Mouse (Mus musculus) frontal cortex, postnatal 14 days (tissue): ENCODE measurements around the gene C2cd2l.
"Not testable (repeated sequence)": the region's sequence is repeated elsewhere in the genome, so short reads cannot be mapped to it uniquely, and the experiment has no call there.

ENCODE experiments used
- DNase-seq, 2 experiments: peaks; one replicate each; pipeline ENCODE4 v3.0.0; 2022; ENCODE audit warnings: low spot score in 2 of 2

The C2cd2l gene

GRCm38 (mm10) chr9:44314257-44314547, 5.9 kb downstream of the C2cd2l start:
- no peak for DNase-seq

- DNase-seq, result peak; percentile 72 to 73
These were observed 6.4 kb downstream of the C2cd2l start for GRCm38 (mm10) chr9:44313476-44314256.

DNA sequence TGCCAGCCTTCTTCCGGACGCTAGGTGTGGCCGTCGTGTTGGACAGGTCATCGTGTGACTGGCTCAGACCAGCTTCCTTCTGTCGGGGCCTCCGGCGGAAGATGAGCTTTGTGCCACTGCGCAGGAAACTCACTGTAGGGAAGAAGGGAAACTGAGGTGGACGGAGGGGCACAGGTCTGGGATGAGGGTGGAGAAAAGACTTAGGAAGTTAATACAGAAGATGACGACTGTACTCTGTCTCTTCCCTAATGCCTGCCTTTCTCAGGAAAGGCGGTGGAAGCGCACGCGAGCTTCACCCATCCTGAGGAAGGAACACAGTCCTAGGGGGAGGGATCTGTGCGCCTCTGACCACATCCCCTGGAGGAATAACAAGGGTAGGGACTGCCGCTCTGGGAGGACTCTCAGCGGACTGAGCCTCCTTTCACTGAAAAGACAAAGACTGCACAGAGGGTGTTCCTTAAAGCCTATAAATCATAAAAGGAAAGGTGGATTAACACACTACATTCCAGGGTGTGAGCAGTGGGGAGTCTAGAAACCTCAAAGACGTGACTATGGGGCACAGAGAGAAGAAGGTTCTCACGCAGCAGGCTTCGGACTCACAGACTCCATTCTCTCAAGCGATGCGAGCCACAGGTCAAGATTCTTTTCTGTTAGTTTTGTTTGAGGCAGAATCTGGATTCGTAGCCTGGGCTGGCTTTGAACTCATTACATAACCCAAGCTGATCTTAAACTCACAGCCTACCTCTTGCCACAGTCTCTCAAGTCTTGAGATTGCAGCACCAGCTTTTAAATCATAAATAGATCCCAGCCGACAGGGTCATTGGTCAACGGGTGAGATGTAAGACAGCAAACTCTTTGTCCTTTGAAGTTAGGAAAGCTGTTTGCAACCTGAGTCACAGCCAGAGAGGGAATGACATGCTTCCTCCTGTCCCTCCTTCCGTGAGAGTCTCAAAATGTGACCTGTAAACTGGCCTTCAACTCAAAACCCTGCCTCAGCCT, 8.7 kb downstream of the C2cd2l start:
- no peak for DNase-seq

DNA sequence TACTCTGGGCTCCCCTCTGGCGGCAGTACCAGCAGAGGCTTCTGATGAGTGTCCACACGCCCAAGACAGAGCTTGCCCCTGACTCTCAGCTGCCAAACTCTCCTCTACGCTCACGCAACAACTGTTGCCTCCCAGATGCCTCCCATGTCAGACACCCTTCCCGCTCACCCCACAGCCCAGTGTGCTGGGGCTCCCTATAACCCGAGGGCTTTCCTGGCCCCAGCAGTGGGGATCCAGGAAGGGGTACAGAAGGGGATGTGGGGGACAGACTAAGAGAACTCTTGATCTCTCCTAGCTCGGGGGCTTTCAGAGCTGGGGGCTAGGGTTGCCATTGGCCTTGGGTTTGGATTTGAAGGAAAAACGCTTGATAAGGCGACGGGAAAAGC, 9.3 kb downstream of the C2cd2l start:
- no peak for DNase-seq

GRCm38 (mm10) chr9:44309756-44310155, 10.3 kb downstream of the C2cd2l start:
- DNase-seq, result no peak

GRCm38 (mm10) chr9:44307248-44307647, 12.8 kb downstream of the C2cd2l start:
- no peak for DNase-seq

- no peak for DNase-seq
These were observed 13.6 kb downstream of the C2cd2l start for GRCm38 (mm10) chr9:44306532-44306931.

DNA sequence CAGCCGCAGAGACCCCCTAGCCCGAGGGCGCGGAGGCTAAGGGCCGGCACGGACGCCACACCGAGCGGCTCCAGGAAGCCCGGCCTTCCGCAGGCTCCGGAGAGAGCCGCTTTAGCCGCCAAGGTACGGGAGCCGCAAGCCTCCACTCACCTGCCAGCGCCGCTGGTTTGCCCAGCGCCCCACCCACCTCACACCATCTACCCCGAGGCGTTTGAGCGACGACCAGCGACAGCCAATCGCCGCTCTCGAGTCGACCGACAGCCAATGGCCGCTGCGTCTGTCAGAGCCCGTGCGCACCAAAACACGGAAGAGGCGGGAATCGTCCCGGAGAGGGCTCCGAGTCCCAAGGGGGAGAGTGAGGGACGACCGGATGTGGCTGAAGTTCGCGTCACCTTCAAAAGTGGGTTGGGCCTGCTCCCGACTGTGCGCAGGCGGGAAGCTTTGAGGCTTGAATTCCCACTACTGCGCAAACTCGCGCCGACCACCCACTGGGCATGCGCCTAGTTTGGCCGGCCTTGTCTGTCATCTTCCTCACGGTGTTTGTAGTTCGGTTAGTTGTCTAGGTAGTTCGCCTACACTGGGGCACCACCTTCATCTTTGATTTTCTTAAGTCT, 14.5 kb downstream of the C2cd2l start, which contains the start of gene Hinfp:
TSS of gene Hinfp (minus strand) at position 206 of the 614 bp plus-strand sequence.
- DNase-seq, result peak; percentile 96 to 98

- DNase-seq, result not testable (repeated sequence)
These were observed 20.1 kb downstream of the C2cd2l start for GRCm38 (mm10) chr9:44300001-44300400.

DNA sequence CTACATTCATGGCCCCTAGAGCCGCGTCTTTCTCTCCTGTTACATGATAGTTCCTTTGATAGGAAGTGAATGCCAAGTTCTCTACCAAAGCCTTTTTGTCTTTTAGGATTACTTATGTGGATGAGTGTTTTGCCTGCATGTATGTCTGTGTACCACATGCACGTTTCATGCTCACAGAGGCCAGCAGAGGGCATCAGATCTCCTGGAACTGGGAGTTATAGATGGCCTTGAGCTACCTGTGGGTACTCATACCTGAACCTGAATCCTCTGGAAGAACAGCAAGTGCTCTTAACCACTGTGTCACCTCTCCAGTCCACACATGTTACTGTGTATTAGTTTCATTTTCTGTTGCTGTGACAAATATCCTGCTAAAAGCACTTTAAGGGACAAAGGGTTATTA, 27.6 kb downstream of the C2cd2l start:
- no peak for DNase-seq

- no peak for DNase-seq
These were observed 31.2 kb downstream of the C2cd2l start for GRCm38 (mm10) chr9:44288959-44289291.

DNA sequence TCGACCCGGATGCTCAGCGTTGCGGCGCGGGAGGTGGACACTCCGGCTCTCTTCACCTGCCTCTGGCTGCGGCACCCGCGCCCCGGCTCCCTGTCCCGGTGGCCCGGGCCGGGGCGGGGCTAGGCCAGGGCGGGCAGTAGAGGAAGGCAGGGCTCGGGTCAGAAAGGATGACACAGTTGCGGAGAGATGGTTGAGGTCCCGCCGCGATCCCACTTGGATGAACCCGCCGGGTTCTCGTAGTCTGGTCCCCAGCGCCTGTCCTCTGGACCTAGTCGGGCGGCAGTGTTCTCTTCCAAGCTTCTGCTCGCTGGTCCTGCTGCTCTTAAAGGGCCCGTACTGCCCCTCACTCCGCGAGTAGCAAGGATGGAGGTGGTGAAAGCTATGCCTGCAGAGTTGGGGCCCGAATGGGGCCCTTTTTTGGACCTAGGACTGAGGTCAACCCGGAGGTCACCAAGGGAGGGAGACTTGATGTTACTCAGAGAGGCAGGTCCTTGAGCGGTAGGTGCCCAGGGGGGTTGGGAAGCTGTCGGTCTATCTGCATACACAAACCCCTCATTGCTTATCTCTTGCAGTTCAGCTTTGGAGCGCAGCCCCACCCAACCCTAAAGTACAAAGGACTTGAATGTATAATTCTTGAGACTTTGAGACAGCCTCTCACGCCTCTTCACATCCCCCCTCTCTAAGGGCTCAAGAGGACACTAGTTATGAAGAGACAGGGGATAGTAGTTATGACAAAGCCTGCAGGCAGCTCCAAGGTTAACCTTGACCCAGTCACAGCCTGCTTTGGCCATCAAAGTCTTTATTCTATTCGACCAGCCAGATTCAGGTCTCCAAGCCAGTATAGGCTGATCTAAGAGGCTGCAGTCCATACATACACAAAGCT, 31.8 kb downstream of the C2cd2l start, which contains the start of gene Abcg4:
TSS of gene Abcg4 (minus strand) at position 540 of the 883 bp plus-strand sequence.
- DNase-seq, result peak in 1 of 2 experiments; percentile 53

- DNase-seq, result peak in 1 of 2 experiments; percentile 33
These were observed 32.5 kb downstream of the C2cd2l start for GRCm38 (mm10) chr9:44287401-44288075.

GRCm38 (mm10) chr9:44287003-44287400, 33.1 kb downstream of the C2cd2l start:
- DNase-seq, result no peak

DNA sequence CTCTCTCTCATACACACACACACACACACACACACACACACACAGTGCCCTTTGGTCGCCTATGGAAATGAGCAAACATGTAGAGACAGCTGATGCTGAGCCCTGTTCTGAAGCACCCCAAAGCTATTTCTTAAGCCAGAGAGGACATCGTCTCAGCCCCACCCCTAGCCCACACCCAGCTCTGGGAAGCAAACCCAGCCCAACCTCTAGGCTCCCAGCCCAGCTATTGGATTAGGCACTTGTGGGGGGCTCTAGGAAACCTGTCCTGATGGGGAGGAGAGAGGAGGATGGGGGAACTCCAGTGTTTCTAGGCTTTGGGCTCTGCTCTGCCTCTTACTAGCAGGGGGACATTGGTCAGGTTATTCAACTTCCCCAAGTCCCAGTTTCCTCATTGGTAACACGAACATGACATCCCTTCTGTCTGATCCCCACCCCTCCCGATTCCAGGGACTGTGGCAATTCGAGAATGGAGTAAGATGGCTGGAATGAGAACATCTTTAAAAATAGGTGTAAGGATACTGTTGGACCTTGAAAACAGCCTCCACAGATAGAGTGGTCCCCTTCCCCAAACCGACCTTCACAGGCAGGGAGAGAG, 33.7 kb downstream of the C2cd2l start:
- no peak for DNase-seq

DNA sequence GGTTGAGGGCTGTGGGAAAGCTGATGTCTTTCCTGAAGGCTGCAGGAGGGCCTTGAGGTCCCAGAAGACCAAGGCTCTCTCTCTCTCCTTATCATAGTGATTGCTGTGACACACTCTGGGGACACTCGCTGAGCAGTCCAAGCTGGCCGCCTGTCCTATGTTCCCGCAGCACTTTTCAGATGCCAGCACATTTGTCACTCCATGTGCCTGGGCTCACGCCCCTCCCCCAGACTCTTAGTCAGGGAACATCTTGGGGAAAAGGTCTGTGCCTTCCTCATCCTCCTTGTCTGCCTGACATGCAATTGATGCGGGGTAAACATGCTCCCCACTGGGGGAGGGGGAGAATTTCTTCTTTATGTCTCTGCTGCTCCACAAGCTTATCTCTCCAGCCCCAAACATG, 36.9 kb downstream of the C2cd2l start:
- DNase-seq, result no peak

DNA sequence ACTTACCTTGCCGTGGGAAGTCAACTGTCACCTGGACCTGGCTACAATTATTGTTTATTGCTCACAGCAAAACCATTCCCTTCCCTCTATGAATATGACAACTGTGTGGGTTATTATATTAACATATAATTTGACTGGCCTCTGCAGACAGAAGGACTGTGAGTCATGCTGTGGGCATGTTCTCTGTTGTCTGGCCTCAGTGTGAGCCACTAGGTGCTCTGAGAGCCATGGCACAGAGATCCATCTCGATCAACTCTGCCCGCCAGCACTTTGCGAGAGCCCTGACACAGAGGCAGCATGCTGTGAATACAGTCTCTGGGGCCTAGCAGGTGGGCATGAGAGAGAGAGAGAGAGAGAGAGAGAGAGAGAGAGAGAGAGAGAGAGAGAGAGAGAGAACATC, 50.1 kb downstream of the C2cd2l start:
- DNase-seq, result no peak

DNA sequence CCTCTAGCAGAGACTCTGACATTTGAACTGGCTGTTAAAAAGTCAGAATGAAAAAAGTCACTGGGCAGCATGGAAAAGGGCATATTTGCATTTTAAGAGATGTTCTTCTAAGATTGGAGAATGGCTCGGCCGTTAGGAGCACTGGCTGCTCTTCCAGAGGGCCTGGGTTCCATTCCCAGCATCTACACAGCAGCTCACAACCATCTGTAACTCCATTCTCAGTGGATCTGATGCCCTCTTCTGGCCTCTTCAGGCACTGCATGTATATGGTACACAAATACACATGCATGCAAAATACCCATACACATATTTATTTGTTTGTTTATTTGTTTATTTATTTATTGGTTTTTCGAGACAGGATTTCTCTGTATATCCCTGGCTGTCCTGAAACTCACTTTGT, 51.0 kb downstream of the C2cd2l start:
- DNase-seq, result no peak

DNA sequence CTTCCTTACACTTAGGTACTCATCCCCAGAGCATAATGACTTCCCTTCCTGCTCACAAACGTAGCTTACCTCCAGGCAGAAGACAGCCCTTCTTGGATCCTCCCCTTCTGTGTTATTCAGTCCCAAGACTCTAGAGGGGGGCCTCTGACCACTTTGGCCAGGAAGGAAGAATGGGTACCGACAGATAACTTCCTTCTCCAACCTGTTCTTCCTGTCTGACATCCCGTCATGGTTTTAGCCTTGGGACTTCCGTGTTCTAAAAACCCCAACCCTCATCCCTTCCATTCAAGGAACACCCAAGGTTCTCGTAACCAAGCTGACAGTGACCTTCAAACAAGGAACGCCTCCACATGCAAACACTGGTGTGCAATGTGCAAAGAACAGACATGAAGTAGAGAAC, 51.7 kb downstream of the C2cd2l start, which contains the start of gene Nlrx1:
TSS of gene Nlrx1 (minus strand) at position 168 of the 400 bp plus-strand sequence.
- no peak for DNase-seq

DNA sequence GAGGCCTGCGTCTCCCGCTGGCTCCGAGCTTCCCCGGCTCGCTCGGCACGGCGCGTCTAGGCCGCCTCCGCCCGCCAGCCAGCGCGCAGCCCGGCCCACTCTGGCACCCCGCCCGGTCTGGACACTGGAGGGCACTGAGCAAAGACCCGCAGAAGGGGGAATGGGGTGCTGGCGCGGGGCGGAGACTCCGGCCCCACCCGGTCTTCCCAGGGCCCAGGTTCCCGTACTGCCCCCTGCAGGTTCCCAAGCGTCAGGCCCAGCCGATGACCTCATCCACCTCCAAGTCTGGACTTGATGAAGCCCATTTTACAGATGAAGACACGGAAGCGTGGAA, 52.1 kb downstream of the C2cd2l start:
- peak; percentile 66 to 73 for DNase-seq
